Mouse (Mus musculus) forebrain, embryonic 10.5 days (tissue): ENCODE data around the gene Chd9. TPM values are rescaled to one million over a fixed set of nuclear protein-coding genes. Genes with fewer than 3 reads are reported as not detected.

Experiments used
- DNase-seq: peaks from one replicate; pipeline ENCODE4 v3.0.0-alpha.2; 2017; ENCODE audit warnings: low spot score; ENCODE audit errors: extremely low spot score
- H3K27ac ChIP-seq: fragments of 300-500 bp; sonication (generic); 2 replicates; pipeline ENCODE4 v1.5.1; 2016; ENCODE audit warnings: mild to moderate bottlenecking
- H3K27me3 ChIP-seq: fragments of 300-500 bp; sonication (generic); 2 replicates; pipeline ENCODE4 v1.6.1; 2016; ENCODE audit warnings: mild to moderate bottlenecking; ENCODE audit not compliant: poor library complexity, severe bottlenecking
- H3K36me3 ChIP-seq: fragments of 300-500 bp; sonication (generic); replicated peaks from 2 replicates; pipeline ENCODE4 v1.6.1; 2016; ENCODE audit warnings: mild to moderate bottlenecking, moderate library complexity
- H3K4me1 ChIP-seq: fragments of 300-500 bp; sonication (generic); 2 replicates; pipeline ENCODE4 v1.6.1; 2016
- H3K4me3 ChIP-seq: fragments of 300-500 bp; sonication (generic); 2 replicates; pipeline ENCODE4 v1.5.1; 2016; ENCODE audit warnings: mild to moderate bottlenecking, moderate library complexity
- H3K9me3 ChIP-seq: fragments of 300-500 bp; sonication (generic); 2 replicates; pipeline ENCODE4 v1.6.1; 2016; ENCODE audit warnings: mild to moderate bottlenecking, moderate library complexity
- WGBS: fragments of 180-500 bp; shearing (Covaris S2); methylation state at CpG from one replicate; pipeline ENCODE4 v1.1.7; 2016; 5-methylcytosine and 5-hydroxymethylcytosine counted together
- polyA plus RNA-seq: library from polyadenylated mRNA; unstranded; fragments of >200 nt; fragmentation: Nextera tagmentation; extraction: Ambion mirVana; gene quantifications from 2 replicates; pipeline ENCODE4 v1.2.1, GENCODE M21; 2016

The Chd9 gene
- polyA plus RNA-seq, 1 experiment from 2014 or later, result 33.4 TPM

GRCm38 (mm10) chr8:90844179-90844967, 16.2 kb downstream of the Chd9 start:
- no peaks in the 10 kb centered on the region for H3K36me3 ChIP-seq
- no peak overlapping the region for H3K4me3 ChIP-seq
- DNase-seq, result no peak
- H3K9me3 ChIP-seq, result no peaks in the 10 kb centered on the region
- H3K27ac ChIP-seq, result no peak overlapping the region
- peaks cover 17% of the 10 kb centered on the region for H3K4me1 ChIP-seq
- WGBS, result 75% methylated on average over 9 of the region's 9 CpGs
- H3K27me3 ChIP-seq, result no peaks in the 10 kb centered on the region

GRCm38 (mm10) chr8:90847980-90848379, 19.8 kb downstream of the Chd9 start:
- Histone ChIP-seq H3K27me3 (no peaks in the 10 kb centered on the region), H3K36me3 (peaks cover 7% of the 10 kb centered on the region), H3K9me3 (no peaks in the 10 kb centered on the region), H3K4me1 (peaks cover 20% of the 10 kb centered on the region), H3K4me3 (no peak overlapping the region), H3K27ac (no peak overlapping the region)
- no peak for DNase-seq
- 88% methylated on average over 7 of the region's 7 CpGs for WGBS

- H3K4me1 ChIP-seq, result peaks cover 25% of the 10 kb centered on the region
- peak overlapping the region; percentile 42 for H3K27ac ChIP-seq
- H3K9me3 ChIP-seq, result no peaks in the 10 kb centered on the region
- H3K36me3 ChIP-seq, result peaks cover 7% of the 10 kb centered on the region
- H3K4me3 ChIP-seq, result no peak overlapping the region
- DNase-seq, result no peak
- no peaks in the 10 kb centered on the region for H3K27me3 ChIP-seq
- 60% methylated on average over 11 of the region's 11 CpGs for WGBS
Observed at GRCm38 (mm10) chr8:90849462-90850050, 21.4 kb downstream of the Chd9 start.

GRCm38 (mm10) chr8:90851544-90851943, 23.4 kb downstream of the Chd9 start:
- no peak for DNase-seq
- H3K27ac ChIP-seq, result no peak overlapping the region
- peaks cover 35% of the 10 kb centered on the region for H3K4me1 ChIP-seq
- H3K36me3 ChIP-seq, result peaks cover 7% of the 10 kb centered on the region
- no peaks in the 10 kb centered on the region for H3K9me3 ChIP-seq
- 44% methylated on average over 8 of the region's 8 CpGs for WGBS
- H3K4me3 ChIP-seq, result no peak overlapping the region
- no peaks in the 10 kb centered on the region for H3K27me3 ChIP-seq

- peaks cover 7% of the 10 kb centered on the region for H3K36me3 ChIP-seq
- WGBS, result 65% methylated on average over 9 of the region's 9 CpGs
- peaks cover 52% of the 10 kb centered on the region for H3K4me1 ChIP-seq
- H3K4me3 ChIP-seq, result peak overlapping the region; percentile 10; the same call in 1 of the 2 replicates
- H3K27me3 ChIP-seq, result no peaks in the 10 kb centered on the region
- no peaks in the 10 kb centered on the region for H3K9me3 ChIP-seq
- no peak for DNase-seq
- peak overlapping the region; percentile 74 for H3K27ac ChIP-seq
Observed at GRCm38 (mm10) chr8:90853971-90854670, 26.0 kb downstream of the Chd9 start.

GRCm38 (mm10) chr8:90854671-90855161, 26.6 kb downstream of the Chd9 start:
- Histone ChIP-seq H3K4me1 (peaks cover 52% of the 10 kb centered on the region), H3K36me3 (peaks cover 7% of the 10 kb centered on the region), H3K27me3 (no peaks in the 10 kb centered on the region), H3K4me3 (peak overlapping the region; percentile 10; the same call in 1 of the 2 replicates), H3K27ac (peak overlapping the region; percentile 74), H3K9me3 (no peaks in the 10 kb centered on the region)
- no peak for DNase-seq
- 26% methylated on average over 10 of the region's 10 CpGs for WGBS

- Histone ChIP-seq H3K4me1 (peaks cover 47% of the 10 kb centered on the region), H3K9me3 (no peaks in the 10 kb centered on the region), H3K27me3 (no peaks in the 10 kb centered on the region), H3K36me3 (peaks cover 7% of the 10 kb centered on the region), H3K4me3 (no peak overlapping the region), H3K27ac (no peak overlapping the region)
- no peak for DNase-seq
- WGBS, result 90% methylated on average over 3 of the region's 3 CpGs
Observed at GRCm38 (mm10) chr8:90856171-90856570, 28.0 kb downstream of the Chd9 start.

- H3K4me1 ChIP-seq, result peaks cover 55% of the 10 kb centered on the region
- DNase-seq, result no peak
- no peak overlapping the region for H3K4me3 ChIP-seq
- no peaks in the 10 kb centered on the region for H3K27me3 ChIP-seq
- no peaks in the 10 kb centered on the region for H3K9me3 ChIP-seq
- 50% methylated on average over 1 of the region's 1 CpGs for WGBS
- peak overlapping the region; percentile 53; the same call in 1 of the 2 replicates for H3K27ac ChIP-seq
- H3K36me3 ChIP-seq, result peaks cover 2% of the 10 kb centered on the region
Observed at GRCm38 (mm10) chr8:90856952-90857351, 28.8 kb downstream of the Chd9 start.

- Histone ChIP-seq H3K4me1 (peaks cover 66% of the 10 kb centered on the region), H3K4me3 (no peak overlapping the region), H3K9me3 (no peaks in the 10 kb centered on the region), H3K27ac (no peak overlapping the region), H3K36me3 (no peaks in the 10 kb centered on the region), H3K27me3 (no peaks in the 10 kb centered on the region)
- no peak for DNase-seq
- WGBS, result 99% methylated on average over 2 of the region's 2 CpGs
Observed at GRCm38 (mm10) chr8:90858071-90858470, 29.9 kb downstream of the Chd9 start.

GRCm38 (mm10) chr8:90861266-90861944, 33.3 kb downstream of the Chd9 start:
- DNase-seq, result no peak
- H3K27ac ChIP-seq, result peak overlapping the region; percentile 89
- no peaks in the 10 kb centered on the region for H3K9me3 ChIP-seq
- H3K36me3 ChIP-seq, result no peaks in the 10 kb centered on the region
- H3K27me3 ChIP-seq, result no peaks in the 10 kb centered on the region
- H3K4me1 ChIP-seq, result peaks cover 50% of the 10 kb centered on the region
- peak overlapping the region; percentile 36 for H3K4me3 ChIP-seq
- 5% methylated on average over 9 of the region's 9 CpGs for WGBS

- WGBS, result 4% methylated on average over 9 of the region's 9 CpGs
- H3K4me3 ChIP-seq, result peak overlapping the region; percentile 36
Observed at GRCm38 (mm10) chr8:90862038-90862437, 33.9 kb downstream of the Chd9 start.

GRCm38 (mm10) chr8:90867061-90867460, 38.9 kb downstream of the Chd9 start:
- no peak for DNase-seq
- Histone ChIP-seq H3K4me3 (no peak overlapping the region), H3K27me3 (peaks cover 19% of the 10 kb centered on the region; the same call in 1 of the 2 replicates), H3K4me1 (peaks cover 54% of the 10 kb centered on the region), H3K9me3 (no peaks in the 10 kb centered on the region), H3K27ac (no peak overlapping the region), H3K36me3 (no peaks in the 10 kb centered on the region)
- 90% methylated on average over 2 of the region's 2 CpGs for WGBS

More at GRCm38 (mm10) chr8:90862038-90862437, 33.9 kb downstream of the Chd9 start:
- peak; percentile 88 for DNase-seq
- peak overlapping the region; percentile 89 for H3K27ac ChIP-seq
- H3K9me3 ChIP-seq, result no peaks in the 10 kb centered on the region
- peaks cover 43% of the 10 kb centered on the region for H3K4me1 ChIP-seq
- H3K27me3 ChIP-seq, result no peaks in the 10 kb centered on the region
- no peaks in the 10 kb centered on the region for H3K36me3 ChIP-seq
